Mouse (Mus musculus): ENCODE data around the gene Ccdc88c.

DNA sequence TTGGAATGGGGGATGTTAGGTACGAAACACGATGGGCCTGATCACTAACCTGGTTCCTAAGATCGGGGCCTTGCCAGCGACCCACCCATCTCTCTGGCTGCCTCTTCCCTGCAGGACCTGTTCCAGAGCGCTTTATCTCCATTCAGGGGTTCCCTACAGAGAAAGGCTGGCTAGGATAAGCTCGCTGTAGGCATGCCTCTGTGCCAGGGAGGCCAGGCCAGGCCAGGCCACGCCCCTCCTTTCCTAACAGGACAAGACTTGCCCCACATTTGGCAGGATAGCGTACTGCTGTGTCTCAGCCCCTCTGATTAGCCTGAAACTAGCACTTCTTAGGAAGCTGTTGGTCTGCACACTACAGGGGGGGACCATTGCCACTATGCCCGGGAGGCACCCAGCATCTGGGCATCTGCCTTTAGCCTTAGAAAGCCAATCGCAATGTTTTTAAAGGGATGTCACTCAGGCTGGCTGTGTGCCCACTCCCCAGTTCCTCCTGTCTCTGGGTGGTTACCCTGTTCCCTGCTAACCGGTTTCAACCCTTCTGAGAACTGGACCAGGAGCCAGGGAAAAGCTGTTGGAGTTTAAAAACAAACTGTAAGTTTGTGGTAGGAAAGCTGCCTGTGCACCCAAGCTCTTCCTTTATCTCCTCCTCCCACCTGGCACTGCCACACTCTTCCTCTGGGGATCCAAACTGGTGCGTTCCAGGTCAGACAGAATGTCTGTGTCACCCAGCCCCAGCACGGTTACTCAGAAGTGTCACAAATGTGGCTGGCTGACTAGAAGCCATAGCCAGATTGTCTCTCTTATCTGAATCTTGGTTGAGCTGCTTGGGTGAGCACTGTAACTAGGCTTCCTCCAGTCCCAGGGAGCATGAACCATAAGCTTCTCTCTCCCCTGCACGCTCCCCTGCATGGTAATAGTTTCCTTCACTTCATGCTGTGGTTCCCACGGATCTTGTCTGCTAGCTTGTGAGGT is 69.9 kb downstream of the Ccdc88c start:
- TF ChIP-seq CTCF (IDR thresholded peaks at IDR 0.05; ENCODE audit: low read depth) (no peak), EP300 (IDR thresholded peaks at IDR 0.05; ENCODE audit: low read depth) (peak; percentile 75)

Data from liver, embryonic 14.5 days (tissue).